Mouse (Mus musculus): ENCODE measurements around the gene Reep6.

Gene Reep6

DNA sequence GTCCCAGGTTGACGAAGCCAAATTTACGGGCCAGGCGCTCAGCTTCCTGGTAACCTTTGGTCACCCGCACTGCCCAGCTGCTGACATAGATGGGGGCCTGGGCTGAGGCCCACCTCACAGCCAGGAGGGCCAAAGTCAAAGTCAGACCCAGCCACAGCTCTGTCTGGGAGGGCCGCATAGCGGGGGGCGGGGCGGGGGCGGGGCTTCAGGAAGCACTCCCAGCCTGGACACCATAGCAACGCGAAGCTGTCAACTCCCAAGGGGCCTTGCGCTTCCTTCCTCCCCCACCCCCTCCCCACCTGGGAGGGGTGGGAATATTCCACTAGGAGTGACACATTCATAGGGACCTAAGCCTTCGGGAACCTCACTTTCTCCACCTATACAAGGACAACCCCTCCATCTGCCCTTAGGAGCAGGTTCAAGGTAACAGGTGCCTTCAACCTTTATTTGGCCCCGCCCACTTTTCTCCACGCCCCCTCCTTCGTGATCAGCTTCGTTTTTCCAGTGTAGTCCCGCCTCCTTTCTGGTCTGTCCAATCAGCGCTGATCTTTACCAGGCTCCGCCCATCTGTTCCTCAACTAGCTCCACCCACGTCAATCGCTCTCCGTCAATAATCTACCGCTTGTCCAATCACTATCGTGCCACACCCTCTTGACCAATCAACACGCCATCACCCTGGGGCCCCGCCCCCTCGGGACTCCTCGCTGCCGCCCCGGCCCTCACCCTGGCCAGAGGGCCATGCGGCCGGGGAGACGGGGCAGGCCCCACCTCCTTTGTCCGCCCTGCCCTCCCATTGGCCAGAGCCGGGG, at the start of gene Reep6, which contains the start of gene Pcsk4:
Reep6 (plus strand) TSS at position 681 of the 809 bp plus-strand sequence.
Pcsk4 (minus strand) TSS at position 226 of the 809 bp plus-strand sequence.
- peak; percentile 83 for DNase-seq (ENCODE audit: low spot score)

GRCm38 (mm10) chr10:80281304-80281703, 48.4 kb upstream of the Reep6 start:
- no peak for DNase-seq (ENCODE audit: low spot score)

- DNase-seq (ENCODE audit: low spot score), result no peak
These were observed 47.8 kb upstream of the Reep6 start for GRCm38 (mm10) chr10:80281921-80282371.

DNA sequence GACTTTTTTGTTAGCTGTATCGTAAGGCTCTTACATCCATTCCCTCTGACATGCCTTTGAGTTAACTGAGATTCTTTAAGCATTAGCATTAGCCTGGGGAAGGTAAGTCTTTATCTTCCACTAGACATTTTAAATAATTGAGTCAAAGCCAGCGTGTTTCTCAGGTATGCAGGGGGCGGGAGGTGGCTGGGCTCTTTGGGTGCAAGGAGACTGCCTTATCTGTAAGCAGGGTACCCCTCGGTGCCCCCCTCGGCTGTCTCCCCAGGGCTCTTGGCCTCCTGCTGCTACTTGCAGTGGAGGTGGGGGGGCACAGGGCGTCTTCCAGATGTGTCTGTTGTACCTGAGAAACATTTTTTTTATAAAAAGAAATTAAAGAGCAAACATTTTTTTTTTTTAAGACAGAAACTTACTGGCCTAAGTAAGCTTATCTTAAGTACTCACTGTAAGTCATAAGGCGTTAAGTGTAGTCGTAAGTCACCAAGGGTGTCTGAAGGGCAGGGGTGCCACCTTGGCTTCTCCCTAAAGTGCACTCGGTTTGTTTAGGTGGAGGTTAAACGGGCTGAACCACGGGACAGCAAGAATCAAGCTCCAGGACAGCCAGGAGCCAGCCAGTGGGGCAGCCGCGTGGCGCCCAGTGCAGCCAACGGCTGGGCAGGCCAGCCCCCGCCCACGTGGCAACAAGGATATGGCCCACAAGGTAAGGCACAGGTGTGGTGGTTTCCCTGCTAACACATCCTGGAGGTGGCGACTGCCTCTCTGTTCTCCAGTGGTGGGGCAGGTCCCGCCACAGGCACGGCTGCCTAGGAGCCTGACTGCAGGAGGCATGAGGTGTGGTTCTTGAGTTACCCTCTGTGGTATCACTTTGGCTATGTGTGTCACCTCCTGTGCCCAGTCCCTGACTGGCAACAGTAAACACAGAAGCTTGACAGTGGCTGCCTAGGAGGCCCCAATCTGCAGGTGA, 47.0 kb upstream of the Reep6 start:
- DNase-seq (ENCODE audit: low spot score), result no peak

DNA sequence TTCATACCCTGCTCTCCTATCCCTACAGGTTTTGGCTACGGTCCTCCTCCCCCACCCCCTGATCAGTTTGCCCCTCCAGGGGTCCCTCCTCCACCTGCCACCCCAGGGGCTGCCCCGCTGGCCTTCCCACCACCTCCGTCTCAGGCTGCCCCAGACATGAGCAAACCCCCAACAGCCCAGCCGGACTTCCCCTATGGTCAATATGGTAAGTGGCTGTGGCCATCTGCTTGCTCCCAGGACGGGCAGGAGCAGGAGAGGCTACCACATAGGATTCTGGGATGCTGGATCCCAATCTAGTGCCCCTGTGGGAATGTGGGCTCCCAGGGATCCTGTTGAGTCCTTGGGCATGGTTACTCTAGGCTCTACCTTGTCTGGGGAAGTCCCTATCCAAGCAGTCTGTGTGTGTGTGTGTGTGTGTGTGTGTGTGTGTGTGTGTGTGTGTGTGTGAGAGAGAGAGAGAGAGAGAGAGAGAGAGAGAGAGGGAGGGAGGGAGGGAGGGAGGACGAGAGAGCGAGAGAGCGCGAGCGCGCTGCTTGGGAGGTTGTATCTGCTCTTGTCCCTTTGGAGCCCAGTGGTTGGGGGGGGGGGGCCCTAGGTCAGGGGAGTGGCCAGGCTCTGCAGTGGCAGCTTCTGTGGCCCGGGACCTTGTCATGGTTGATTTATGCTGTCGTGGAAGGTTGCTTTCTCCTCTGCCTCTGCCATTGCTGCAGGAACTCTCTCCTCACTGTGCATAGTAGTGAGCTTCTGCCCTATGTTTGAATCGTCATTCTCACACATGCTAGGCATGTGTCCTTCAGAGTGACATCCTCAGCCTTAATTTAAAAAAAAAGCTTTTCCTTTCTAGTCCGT, 44.3 kb upstream of the Reep6 start:
- DNase-seq (ENCODE audit: low spot score), result no peak

DNA sequence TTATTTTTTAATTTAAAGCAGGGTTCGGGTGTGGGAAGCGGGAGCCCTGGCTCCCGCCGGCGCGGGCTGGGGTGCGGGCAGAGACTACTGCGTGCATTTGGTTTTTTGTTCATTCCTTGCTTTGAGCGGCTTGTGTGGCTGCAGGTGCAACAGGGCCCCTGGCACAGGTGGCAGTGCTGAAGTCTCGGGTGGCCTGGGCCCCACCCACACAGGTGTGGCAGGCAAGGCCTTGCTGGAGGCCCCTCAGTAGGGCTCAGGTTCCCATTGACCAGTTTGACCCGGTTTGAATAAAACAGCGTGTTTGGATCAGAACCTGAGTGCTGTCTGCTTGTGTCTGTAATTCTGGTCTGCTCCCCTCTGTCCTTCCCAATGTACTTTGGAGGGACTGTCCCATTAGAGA, 41.7 kb upstream of the Reep6 start:
- DNase-seq (ENCODE audit: low spot score), result no peak

- DNase-seq (ENCODE audit: low spot score), result no peak
These were observed 41.1 kb upstream of the Reep6 start for GRCm38 (mm10) chr10:80288657-80289056.

DNA sequence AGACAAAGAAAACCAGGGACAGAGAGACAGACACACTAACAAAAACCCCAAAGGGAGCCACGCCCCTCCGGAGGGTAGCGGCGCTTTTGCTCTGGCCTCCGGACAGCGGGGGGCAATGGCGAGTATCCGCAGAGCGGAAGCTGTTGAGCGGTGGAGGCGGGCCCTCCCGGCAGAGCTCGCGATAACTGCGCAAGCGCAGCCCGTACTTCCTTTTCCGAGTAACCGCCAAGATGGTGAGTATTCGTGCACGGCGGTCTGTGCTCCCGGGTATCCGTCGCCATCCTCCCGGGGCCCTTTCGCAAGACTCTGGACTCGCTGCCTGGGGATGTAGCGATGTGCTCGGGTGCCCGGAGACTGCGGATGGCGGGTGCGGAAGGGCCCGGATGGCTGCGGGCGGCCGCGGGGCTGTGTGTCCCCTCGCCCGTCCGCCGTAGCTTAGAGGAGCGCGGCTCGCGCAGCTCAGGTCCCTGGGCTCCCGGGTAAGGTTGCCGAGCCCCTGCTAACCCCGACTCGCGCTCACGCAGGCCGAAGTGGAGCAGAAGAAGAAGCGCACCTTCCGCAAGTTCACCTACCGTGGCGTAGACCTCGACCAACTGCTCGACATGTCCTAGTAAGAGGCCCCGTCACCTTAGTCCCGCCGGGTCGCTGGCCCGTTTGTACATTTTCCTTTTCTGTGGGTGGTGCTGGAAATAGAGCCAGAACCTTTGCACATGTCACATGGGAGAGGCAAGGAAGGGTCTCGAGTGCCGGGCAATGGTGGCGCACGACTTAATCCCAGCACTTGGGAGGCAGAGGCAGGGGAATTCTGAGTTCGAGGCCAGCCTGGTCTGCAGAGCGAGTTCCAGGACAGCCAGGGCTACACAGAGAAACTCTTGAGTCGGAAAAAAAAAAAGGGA, 37.3 kb upstream of the Reep6 start, which contains the start of gene Rps15:
Rps15 (plus strand) TSS at position 203 of the 896 bp plus-strand sequence.
- DNase-seq (ENCODE audit: low spot score), result peak; percentile 96

- DNase-seq (ENCODE audit: low spot score), result peak; percentile 31
These were observed 36.4 kb upstream of the Reep6 start for GRCm38 (mm10) chr10:80293325-80293724.

DNA sequence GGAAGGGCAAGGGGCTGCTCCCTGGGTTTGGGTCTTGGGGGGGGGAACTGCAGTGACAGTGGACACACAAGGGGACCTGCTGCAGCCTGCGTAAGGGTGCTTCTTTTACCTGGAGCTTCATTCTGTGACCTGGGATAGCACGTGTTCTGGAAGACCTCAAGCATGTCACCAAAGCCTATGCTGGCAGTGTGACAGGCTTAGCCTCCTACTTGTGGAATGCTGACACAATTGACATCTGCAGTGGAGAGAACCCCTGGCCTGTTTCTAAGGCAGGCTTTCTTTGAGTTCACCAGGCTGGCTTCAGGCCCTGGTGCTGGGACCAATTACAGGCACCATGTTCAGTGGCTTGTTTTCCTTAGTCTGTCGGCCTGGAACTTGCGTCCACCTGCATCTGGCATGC, 35.4 kb upstream of the Reep6 start:
- no peak for DNase-seq (ENCODE audit: low spot score)

- no peak for DNase-seq (ENCODE audit: low spot score)
These were observed 34.9 kb upstream of the Reep6 start for GRCm38 (mm10) chr10:80294788-80295303.

GRCm38 (mm10) chr10:80295618-80296425, 33.9 kb upstream of the Reep6 start, which contains the start of gene Apc2:
TSS of gene Apc2 (plus strand) at chr10:80295977.
- DNase-seq (ENCODE audit: low spot score), result peak; percentile 78

DNA sequence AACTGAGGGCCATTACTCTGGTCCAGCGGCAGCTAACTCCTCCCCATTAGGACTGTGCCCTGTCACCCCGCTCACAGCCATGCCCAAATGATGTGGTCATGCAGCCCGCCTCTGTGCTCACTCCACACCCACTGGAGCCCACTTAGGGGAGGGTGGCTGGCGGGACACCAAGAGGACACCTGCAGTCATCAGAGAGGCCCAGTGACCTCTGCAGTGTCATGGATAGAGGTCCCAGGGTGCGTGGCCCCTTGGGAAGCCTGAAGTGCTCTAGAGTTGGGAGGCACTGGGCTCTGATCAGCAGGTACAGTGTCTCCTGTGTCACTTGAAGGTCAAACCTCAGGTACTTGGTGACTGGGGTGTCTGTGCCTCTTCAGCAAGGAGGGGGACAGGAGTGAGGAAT, 32.9 kb upstream of the Reep6 start:
- DNase-seq (ENCODE audit: low spot score), result no peak

DNA sequence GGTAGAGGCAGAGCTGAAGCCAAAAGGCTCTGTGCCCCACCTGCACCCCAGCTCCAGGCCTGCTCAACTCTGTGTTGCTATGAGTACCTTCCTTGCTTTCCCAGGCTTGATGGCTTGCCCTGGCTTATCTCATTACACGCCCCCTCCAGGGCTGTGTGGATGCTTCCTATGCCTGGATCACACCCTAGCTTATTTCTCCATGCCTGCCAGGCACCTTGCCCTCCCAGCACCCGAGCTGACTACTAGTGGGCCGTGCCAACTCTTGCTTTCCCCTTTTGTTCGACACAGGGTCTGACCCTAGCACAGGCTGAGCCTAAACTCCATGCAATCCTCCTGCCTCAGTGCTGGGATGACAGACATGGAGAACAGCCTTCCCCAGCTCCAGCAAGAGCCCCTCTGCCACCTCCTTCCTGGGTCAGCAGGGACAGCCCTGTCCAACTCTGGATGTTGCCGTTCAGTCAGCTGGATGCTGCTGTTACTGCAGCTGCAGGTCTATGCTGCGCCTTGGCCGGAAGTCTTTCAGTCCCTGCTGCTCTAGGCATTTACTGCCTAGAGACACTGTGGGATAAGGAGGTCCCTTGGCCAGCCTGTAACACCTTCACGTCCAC, 32.1 kb upstream of the Reep6 start:
- no peak for DNase-seq (ENCODE audit: low spot score)

DNA sequence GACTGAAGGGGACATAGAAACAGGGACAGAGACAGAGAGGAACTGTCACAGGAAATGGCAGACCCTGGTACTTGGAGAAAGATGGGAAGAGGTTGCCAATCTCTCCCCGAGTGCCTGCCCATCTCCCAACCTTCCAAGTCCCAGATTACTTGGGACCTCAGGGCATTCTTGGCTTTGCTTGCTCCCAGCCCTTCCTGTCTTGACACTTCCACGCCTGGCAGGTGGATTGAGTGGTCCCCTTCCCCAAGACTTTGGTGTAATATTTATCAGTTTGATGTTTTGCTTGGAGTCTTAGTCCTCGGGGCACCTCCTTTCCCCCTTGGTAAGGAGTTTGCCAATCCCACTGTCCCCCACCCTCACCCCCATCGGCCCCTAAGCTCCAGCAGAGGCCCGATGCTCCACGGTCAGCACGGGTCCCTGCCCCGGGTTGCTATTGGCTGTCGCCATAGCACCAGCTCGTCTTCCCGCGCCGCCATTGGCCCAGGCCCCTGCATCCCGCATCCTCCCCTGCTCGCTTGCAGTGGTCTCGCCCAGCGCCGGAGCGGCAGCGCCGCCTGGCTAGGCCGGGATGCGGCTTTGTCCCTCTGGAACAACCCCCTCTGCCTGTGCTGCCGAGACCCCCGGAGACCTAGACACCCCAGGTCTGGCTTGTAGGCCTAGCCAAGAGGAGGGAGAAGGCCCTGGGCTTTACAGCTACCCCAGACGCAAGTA, 31.0 kb upstream of the Reep6 start:
- no peak for DNase-seq (ENCODE audit: low spot score)

DNA sequence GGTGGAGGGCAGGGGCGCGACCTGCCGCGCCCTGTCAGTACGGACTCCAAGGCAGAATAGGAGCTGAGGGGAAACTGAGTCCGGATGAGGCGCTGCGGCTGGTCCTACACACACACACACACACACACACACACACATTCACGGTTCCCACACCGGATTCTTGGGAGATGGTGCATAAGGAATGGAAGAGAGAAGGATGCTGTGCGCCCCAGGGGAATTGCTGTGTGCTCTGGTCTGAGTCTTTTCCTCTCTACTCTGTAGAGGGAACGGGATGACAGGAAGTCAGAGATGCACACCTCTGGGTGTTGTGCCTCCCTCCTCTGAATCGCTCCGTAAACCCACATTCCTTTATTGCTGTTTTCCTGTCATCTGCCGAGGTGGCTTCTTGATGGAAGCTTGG, 30.5 kb upstream of the Reep6 start:
- no peak for DNase-seq (ENCODE audit: low spot score)

GRCm38 (mm10) chr10:80299824-80300223, 29.9 kb upstream of the Reep6 start:
- DNase-seq (ENCODE audit: low spot score), result no peak

- DNase-seq (ENCODE audit: low spot score), result no peak
These were observed 29.0 kb upstream of the Reep6 start for GRCm38 (mm10) chr10:80300672-80301181.
